Mouse (Mus musculus): ENCODE results near the gene Tldc2.
A peak's percentile ranks its signal among the peaks of the same experiment; 100 is the strongest.

The Tldc2 gene

DNA sequence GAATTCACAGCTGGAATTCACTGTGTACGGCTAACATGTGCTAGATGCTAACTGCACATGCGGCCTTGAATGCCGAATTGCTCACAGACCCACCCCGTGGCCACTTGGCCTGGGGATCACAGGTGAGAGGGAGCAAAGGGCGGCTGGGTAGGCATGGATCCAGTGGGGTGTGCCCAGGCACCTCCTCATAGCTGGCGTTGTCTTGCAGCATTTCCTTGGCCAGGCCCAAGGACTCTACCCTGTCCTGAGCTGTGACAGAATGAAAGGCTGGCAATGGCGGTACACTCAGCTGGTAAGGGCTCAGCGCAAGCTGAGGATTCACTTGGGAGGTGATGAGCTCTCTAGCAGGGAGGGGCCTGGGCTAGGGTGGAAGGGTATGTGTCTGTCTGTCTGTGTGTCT lies at the start of gene Tldc2:
Tldc2 (plus strand) TSS at position 260 of the 400 bp plus-strand sequence.
- DNase-seq (ENCODE audit: low spot score in 2 of 2), result no peak

GRCm38 (mm10) chr2:157037303-157037702 lies 49.6 kb upstream of the Tldc2 start:
- DNase-seq (ENCODE audit: low spot score in 2 of 2), result no peak

DNA sequence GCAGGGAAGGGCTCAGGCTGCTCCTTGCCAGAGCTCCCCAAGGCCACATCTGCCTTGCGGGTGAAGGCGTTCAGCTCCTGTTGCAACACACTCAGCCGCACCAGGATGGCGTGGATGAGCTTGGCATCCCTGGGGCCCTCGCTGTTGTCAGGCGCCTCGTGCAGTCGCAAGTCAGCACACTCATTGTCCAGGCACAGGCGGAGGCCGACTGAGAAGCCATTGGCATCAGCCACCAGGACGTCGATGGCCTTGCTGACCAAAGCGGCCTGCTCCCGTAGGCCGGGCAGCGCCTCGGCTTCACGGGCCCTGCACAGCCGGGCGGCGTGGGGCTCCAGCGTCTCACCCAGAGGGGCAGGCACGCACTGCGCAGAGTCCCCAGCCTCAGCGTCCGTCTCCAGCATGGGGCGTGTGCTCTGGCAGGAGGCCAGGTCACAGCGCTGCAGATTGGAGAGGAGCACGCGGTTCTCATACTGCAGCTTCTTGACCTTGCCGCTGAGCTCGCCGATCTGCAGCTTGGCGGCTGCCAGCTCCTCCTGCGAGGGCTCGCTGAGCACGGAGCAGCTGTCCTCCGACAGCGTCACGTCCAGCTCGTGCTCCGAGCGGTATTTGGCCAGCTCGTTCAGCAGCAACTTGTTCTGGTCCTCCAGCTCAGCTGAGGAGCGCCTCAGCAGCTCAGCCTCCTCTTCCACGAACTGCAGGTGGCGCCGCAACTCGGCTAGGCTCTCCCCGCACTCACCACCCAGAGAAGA lies 46.8 kb upstream of the Tldc2 start:
- DNase-seq (ENCODE audit: low spot score in 2 of 2), result no peak

GRCm38 (mm10) chr2:157040649-157041046 lies 46.2 kb upstream of the Tldc2 start:
- no peak for DNase-seq (ENCODE audit: low spot score in 2 of 2)

DNA sequence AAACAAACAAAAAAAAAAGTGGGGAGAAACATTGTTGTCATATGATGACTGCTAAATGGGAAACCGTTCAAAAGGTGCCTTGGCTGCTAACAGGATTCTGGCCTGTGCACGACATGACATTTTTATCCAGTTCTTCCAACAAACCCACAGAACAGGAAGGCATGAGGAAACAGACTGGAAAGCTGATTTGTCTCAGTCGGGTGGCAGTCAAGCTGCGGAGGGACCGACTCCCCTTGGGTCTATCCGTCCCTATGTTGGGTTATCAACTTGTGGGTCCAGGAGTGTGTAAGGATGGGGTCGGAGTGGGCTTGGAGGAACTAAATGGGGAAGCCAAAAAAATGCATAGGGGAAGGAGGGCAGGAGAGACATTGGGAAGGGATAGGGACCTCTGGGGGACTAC lies 45.4 kb upstream of the Tldc2 start:
- no peak for DNase-seq (ENCODE audit: low spot score in 2 of 2)

- DNase-seq (ENCODE audit: low spot score in 2 of 2), result no peak
Measured at GRCm38 (mm10) chr2:157043556-157043955, 43.3 kb upstream of the Tldc2 start.

GRCm38 (mm10) chr2:157043987-157044386 lies 42.9 kb upstream of the Tldc2 start:
- no peak for DNase-seq (ENCODE audit: low spot score in 2 of 2)

GRCm38 (mm10) chr2:157045932-157046331 lies 40.9 kb upstream of the Tldc2 start:
- no peak for DNase-seq (ENCODE audit: low spot score in 2 of 2)

DNA sequence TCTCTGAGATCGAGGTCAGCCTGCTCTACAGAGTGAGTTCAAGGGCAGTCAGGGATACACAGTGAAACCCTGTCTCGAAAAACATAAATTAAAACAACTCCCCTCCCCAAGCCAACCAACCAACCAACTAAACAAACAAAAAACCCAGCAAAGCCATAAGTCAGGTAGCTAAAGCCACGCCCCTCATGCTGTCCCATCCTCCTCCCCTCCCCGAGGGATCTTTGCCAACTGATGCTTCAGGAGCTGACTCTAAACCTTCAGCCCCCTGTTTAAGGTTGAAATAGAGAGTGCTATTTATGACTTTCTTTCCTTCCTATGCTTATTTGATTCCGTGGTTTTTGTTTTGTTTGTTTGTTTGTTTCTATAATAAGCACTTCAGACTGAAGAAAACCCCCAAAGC lies 39.9 kb upstream of the Tldc2 start:
- DNase-seq (ENCODE audit: low spot score in 2 of 2), result no peak

- DNase-seq (ENCODE audit: low spot score in 2 of 2), result peak in 1 of 2 experiments; percentile 58
Measured at GRCm38 (mm10) chr2:157048395-157049181, 38.3 kb upstream of the Tldc2 start.

GRCm38 (mm10) chr2:157049831-157050243 lies 37.0 kb upstream of the Tldc2 start:
- DNase-seq (ENCODE audit: low spot score in 2 of 2), result no peak

DNA sequence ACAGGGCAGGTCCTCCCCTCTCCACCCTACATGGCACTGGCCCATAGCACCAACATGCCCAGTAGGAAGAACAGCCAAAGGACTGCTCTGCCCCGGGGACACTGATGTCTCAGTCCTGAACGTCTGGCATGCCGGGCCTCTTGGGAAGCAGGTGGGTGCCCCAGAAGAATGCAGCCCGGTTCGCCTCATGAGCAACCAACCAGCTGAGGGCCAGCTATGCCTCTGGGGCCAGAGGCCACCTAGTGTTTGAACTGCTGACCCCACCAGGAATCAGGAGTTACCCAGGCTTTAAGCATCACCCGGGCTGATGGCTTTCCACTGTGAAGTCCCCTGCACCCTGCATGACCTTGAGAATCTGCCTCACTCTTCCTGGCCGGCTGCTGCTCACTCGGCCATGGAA lies 34.4 kb upstream of the Tldc2 start:
- no peak for DNase-seq (ENCODE audit: low spot score in 2 of 2)

DNA sequence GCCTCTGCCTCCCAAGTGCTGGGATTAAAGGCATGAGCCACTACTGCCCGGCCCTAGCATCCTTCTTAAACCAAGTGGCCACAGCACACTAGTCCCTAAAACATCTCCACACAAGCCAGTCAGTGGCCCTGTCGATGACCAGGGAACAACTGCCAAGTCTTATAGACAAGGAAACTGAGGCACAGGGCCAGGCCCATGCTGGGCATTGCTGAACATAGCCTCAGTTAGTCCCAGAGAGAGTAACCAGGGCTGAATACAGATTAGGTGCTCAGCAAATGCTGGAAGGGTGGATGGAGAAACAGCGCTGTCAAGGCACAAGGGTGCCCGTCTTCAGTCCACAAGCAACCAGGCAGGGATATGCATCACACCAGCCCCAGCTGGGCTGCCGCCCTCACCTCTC lies 33.7 kb upstream of the Tldc2 start:
- no peak for DNase-seq (ENCODE audit: low spot score in 2 of 2)

DNA sequence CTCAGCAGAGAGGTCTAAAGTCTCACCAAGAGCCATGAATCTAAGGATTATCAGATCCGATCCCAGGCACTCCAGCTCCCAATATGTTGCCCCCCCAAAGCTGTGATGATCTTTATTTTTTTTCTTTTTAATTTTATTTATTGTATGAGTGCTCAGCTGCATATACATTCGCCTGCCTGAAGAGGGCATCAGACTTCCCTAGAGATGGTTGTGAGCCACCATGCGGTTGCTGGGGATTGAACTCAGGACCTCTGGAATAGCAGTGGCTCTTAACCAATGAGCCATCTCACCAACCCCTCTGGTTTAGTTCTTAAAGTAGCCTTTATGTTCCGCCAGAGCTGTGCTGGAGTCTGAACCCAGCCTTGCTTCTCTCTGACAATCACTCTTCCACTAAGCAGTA lies 33.1 kb upstream of the Tldc2 start:
- no peak for DNase-seq (ENCODE audit: low spot score in 2 of 2)

- no peak for DNase-seq (ENCODE audit: low spot score in 2 of 2)
Measured at GRCm38 (mm10) chr2:157054297-157054696, 32.6 kb upstream of the Tldc2 start.

DNA sequence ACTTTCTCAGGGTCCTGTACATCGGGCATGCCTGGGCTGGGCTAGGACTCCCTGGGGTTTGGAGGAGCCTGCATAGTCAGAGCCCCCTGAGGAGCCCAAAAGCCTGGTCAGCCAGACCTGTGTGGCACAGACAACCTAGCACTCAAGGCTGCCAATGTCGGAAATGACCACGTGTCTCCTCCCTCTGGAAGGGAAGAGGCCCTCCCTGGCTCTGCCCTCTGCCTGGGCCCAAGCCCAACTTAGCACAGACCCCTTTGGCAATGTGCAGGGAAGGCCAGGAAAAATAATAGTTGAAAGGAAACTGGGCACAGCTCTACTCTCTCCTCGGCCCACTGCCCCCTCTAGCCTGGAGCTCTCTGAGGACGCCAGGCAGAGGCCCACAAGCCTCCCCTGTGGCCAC lies 32.0 kb upstream of the Tldc2 start:
- DNase-seq (ENCODE audit: low spot score in 2 of 2), result no peak

DNA sequence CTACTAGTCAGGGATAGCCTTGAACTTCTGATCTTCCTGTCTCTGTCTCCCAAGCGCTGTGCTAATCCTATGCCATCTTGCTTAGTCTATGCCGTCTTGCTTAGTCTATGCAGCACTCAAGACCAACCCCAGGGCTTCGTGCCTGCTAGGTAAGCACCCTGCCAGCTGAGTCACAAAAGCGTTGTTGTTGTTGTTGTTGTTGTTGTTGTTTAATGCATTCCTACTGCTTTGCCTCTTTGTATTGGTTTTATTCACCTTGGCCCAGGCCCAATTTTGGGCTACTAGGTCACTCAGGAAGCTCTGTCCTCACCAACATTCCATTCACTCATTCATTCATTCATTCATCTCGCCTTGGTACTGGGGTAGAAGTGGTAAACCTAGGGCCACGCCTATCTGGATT lies 31.1 kb upstream of the Tldc2 start:
- DNase-seq (ENCODE audit: low spot score in 2 of 2), result no peak

DNA sequence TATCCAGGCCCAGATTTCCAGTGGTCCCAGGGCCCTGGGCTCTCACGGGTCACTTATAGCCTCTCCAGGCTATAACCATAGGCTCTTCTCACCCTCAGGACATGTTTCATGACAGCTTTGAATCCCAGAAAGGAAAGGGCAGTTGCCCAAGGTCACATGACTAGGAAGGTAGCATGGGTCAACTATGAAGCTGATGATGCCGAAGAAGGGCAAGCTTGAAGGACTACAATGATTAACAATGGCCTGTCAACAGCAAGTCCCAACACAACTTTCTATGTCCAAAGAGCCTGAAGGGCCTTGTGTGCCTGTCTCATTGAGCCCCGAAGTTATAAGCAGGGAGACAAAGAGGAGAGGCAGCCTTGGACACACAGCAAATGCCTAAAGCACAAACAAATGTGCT lies 29.7 kb upstream of the Tldc2 start:
- DNase-seq (ENCODE audit: low spot score in 2 of 2), result no peak

DNA sequence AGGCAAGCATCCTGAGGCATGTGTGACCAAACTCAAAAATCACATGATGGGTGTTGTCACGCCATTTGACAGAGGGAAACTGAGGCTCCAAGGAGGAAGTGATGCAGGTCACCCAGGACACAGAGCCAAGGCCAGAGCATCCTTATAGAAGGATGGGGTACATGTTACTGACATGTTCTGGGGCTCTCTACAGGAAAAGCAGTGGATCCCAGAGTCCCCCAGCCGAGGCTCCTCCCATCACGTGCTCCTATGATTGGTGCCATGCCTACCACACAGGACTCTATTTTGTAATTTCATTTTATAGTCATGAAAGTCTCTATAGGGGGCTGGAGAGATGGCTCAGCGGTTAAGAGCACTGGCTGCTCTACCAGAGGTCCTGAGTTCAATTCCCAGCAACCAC lies 29.1 kb upstream of the Tldc2 start:
- DNase-seq (ENCODE audit: low spot score in 2 of 2), result no peak

- DNase-seq (ENCODE audit: low spot score in 2 of 2), result peak; percentile 39 to 46
Measured at GRCm38 (mm10) chr2:157058342-157058998, 28.4 kb upstream of the Tldc2 start.

- no peak for DNase-seq (ENCODE audit: low spot score in 2 of 2)
Measured at GRCm38 (mm10) chr2:157059166-157059565, 27.7 kb upstream of the Tldc2 start.

- DNase-seq (ENCODE audit: low spot score in 2 of 2), result no peak
Measured at GRCm38 (mm10) chr2:157060037-157060436, 26.8 kb upstream of the Tldc2 start.
